Mouse (Mus musculus) bone marrow, adult 2 months (tissue): ENCODE results near the gene Slc7a5.

Source experiments
- CTCF ChIP-seq: fragments of 200-500 bp; IDR thresholded peaks from 2 replicates; pipeline ENCODE4 v1.5.1; 2011; ENCODE audit warnings: low read length, control low read depth; ENCODE audit not compliant: control insufficient read depth, insufficient read depth
- POLR2A ChIP-seq: fragments of 200-500 bp; IDR thresholded peaks from 2 replicates; pipeline ENCODE4 v1.6.1; 2011; ENCODE audit warnings: low read depth, mild to moderate bottlenecking, control low read depth, low read length, borderline replicate concordance; ENCODE audit not compliant: control insufficient read depth

- TF ChIP-seq CTCF, result no peak
- no peak for TF ChIP-seq POLR2A
These were observed 38.6 kb downstream of the Slc7a5 start for GRCm38 (mm10) chr8:121868896-121869295.
